Mouse (Mus musculus) heart, embryonic 16.5 days (tissue): ENCODE data around the gene Clasp2. TPM values are rescaled to one million over a fixed set of nuclear protein-coding genes. Genes with fewer than 3 reads are reported as not detected.

ENCODE experiments used
- ATAC-seq: fragments of 200-750 bp; cut with Nextera tagmentation; replicated peaks from 2 replicates; pipeline ENCODE4 v1.8.0; 2017; ENCODE audit warnings: moderate number of reproducible peaks; ENCODE audit not compliant: insufficient read depth, low FRiP score; ENCODE audit errors: extremely low read depth
- H3K27ac ChIP-seq: fragments of 300-500 bp; sonication (generic); 2 replicates; pipeline ENCODE4 v1.5.1; 2014; ENCODE audit warnings: mild to moderate bottlenecking, low read length, control low read depth, moderate library complexity
- H3K27me3 ChIP-seq: fragments of 300-500 bp; sonication (generic); 2 replicates; pipeline ENCODE4 v1.6.1; 2014; ENCODE audit warnings: low read length, mixed read lengths; ENCODE audit not compliant: control insufficient read depth, insufficient read depth
- H3K36me3 ChIP-seq: fragments of 300-500 bp; sonication (generic); 2 replicates; pipeline ENCODE4 v1.6.1; 2014; ENCODE audit not compliant: control insufficient read depth, insufficient read depth
- H3K4me1 ChIP-seq: fragments of 300-500 bp; sonication (generic); 2 replicates; pipeline ENCODE4 v1.6.1; 2014; ENCODE audit warnings: low read length, mixed read lengths; ENCODE audit not compliant: control insufficient read depth, insufficient read depth
- H3K4me2 ChIP-seq: fragments of 300-500 bp; sonication (generic); 2 replicates; pipeline ENCODE4 v1.6.1; 2014; ENCODE audit warnings: low read depth, mild to moderate bottlenecking, control low read depth, low read length
- H3K4me3 ChIP-seq: fragments of 300-500 bp; sonication (generic); 2 replicates; pipeline ENCODE4 v1.5.1; 2014; ENCODE audit warnings: mild to moderate bottlenecking, control low read depth, low read length
- H3K9ac ChIP-seq: fragments of 300-500 bp; sonication (generic); 2 replicates; pipeline ENCODE4 v1.6.1; 2014; ENCODE audit warnings: low read length, control low read depth
- H3K9me3 ChIP-seq: fragments of 300-500 bp; sonication (generic); replicated peaks from 2 replicates; pipeline ENCODE4 v1.6.1; 2016; ENCODE audit warnings: low read length; ENCODE audit not compliant: control insufficient read depth
- WGBS: fragments of 180-500 bp; shearing (Covaris S2); extraction: QIAGEN DNeasy Blood & Tissue Kit; methylation state at CpG from one replicate; pipeline ENCODE4 v1.1.7; 2014; 5-methylcytosine and 5-hydroxymethylcytosine counted together
- polyA plus RNA-seq: library from polyadenylated mRNA; unstranded; fragments of >200 nt; fragmentation: Nextera tagmentation; extraction: Ambion mirVana; gene quantifications from 2 replicates; pipeline ENCODE4 v1.2.1, GENCODE M21; 2015

Clasp2 gene
- 21.0 and 23.2 TPM in 2 replicates for polyA plus RNA-seq

GRCm38 (mm10) chr9:113741108-113741636 is at the start of gene Clasp2:
Gene Clasp2 (plus strand): TSS chr9:113741473.
- Histone ChIP-seq H3K27ac (peak within 1 kb of the TSS; percentile 88), H3K36me3 (no peaks in the 10 kb centered on the region), H3K9ac (peak within 1 kb of the TSS; percentile 93), H3K4me2 (peak within 1 kb of the TSS; percentile 100), H3K4me1 (peaks cover 10% of the 10 kb centered on the region), H3K27me3 (no peaks in the 10 kb centered on the region), H3K4me3 (peak within 1 kb of the TSS; percentile 96), H3K9me3 (no peaks in the 10 kb centered on the region)
- peak; percentile 90 for ATAC-seq
- WGBS: under 1% methylated on average over 51 of the region's 63 CpGs

GRCm38 (mm10) chr9:113701441-113702160 is 39.7 kb upstream of the Clasp2 start:
- H3K9me3 ChIP-seq: no peaks in the 10 kb centered on the region
- no peak overlapping the region for H3K4me3 ChIP-seq
- no peak overlapping the region for H3K27ac ChIP-seq
- H3K27me3 ChIP-seq: no peaks in the 10 kb centered on the region
- peaks cover 22% of the 10 kb centered on the region for H3K4me1 ChIP-seq
- ATAC-seq: no peak
- H3K36me3 ChIP-seq: peaks cover 12% of the 10 kb centered on the region; the same call in 1 of the 2 replicates
- no peak overlapping the region for H3K4me2 ChIP-seq
- 74% methylated on average over 5 of the region's 5 CpGs for WGBS
- no peak overlapping the region for H3K9ac ChIP-seq

- peak overlapping the region; percentile 80 for H3K4me2 ChIP-seq
- H3K4me1 ChIP-seq: peaks cover 24% of the 10 kb centered on the region
- H3K4me3 ChIP-seq: peak overlapping the region; percentile 90
- ATAC-seq: no peak
- no peaks in the 10 kb centered on the region for H3K36me3 ChIP-seq
- no peaks in the 10 kb centered on the region for H3K27me3 ChIP-seq
- no peaks in the 10 kb centered on the region for H3K9me3 ChIP-seq
- 45% methylated on average over 2 of the region's 2 CpGs for WGBS
- no peak overlapping the region for H3K27ac ChIP-seq
- peak overlapping the region; percentile 98; the same call in 1 of the 2 replicates for H3K9ac ChIP-seq
Measured at GRCm38 (mm10) chr9:113706108-113706507, 35.2 kb upstream of the Clasp2 start.

GRCm38 (mm10) chr9:113706841-113707240 is 34.4 kb upstream of the Clasp2 start:
- Histone ChIP-seq H3K4me2 (peak overlapping the region; percentile 80), H3K36me3 (no peaks in the 10 kb centered on the region), H3K9ac (peak overlapping the region; percentile 98), H3K27me3 (no peaks in the 10 kb centered on the region), H3K4me3 (peak overlapping the region; percentile 90), H3K27ac (peak overlapping the region; percentile 95; the same call in 1 of the 2 replicates), H3K4me1 (peaks cover 22% of the 10 kb centered on the region), H3K9me3 (no peaks in the 10 kb centered on the region)
- WGBS: 23% methylated on average over 9 of the region's 9 CpGs
- no peak for ATAC-seq

- H3K9me3 ChIP-seq: no peaks in the 10 kb centered on the region
- peaks cover 20% of the 10 kb centered on the region for H3K4me1 ChIP-seq
- H3K9ac ChIP-seq: peak within 1 kb of the TSS; percentile 98
- under 1% methylated on average over 77 of the region's 77 CpGs for WGBS
- H3K27me3 ChIP-seq: no peaks in the 10 kb centered on the region
- H3K4me3 ChIP-seq: peak within 1 kb of the TSS; percentile 90
- H3K36me3 ChIP-seq: no peaks in the 10 kb centered on the region
- H3K27ac ChIP-seq: peak within 1 kb of the TSS; percentile 95
- ATAC-seq: peak; percentile 89
- peak within 1 kb of the TSS; percentile 80 for H3K4me2 ChIP-seq
Measured at GRCm38 (mm10) chr9:113707481-113708360, 33.6 kb upstream of the Clasp2 start, which contains the start of gene Pdcd6ip. Gene Pdcd6ip (minus strand): TSS chr9:113708259.

GRCm38 (mm10) chr9:113708361-113709280 is 32.7 kb upstream of the Clasp2 start:
- H3K27ac ChIP-seq: peak overlapping the region; percentile 95
- whole genome bisulfite sequencing: 54% methylated on average over 19 of the region's 19 CpGs
- ATAC-seq: no peak

GRCm38 (mm10) chr9:113710871-113711270 is 30.4 kb upstream of the Clasp2 start:
- Histone ChIP-seq H3K9ac (no peak overlapping the region), H3K36me3 (no peaks in the 10 kb centered on the region), H3K27me3 (no peaks in the 10 kb centered on the region), H3K9me3 (no peaks in the 10 kb centered on the region), H3K4me3 (no peak overlapping the region), H3K4me2 (no peak overlapping the region), H3K27ac (no peak overlapping the region), H3K4me1 (peaks cover 13% of the 10 kb centered on the region)
- 71% methylated on average over 12 of the region's 12 CpGs for WGBS
- no peak for ATAC-seq

More at GRCm38 (mm10) chr9:113708361-113709280, 32.7 kb upstream of the Clasp2 start:
- Histone ChIP-seq H3K9ac (peak overlapping the region; percentile 98), H3K27me3 (no peaks in the 10 kb centered on the region), H3K4me1 (peaks cover 20% of the 10 kb centered on the region), H3K36me3 (no peaks in the 10 kb centered on the region), H3K4me2 (peak overlapping the region; percentile 80), H3K9me3 (no peaks in the 10 kb centered on the region), H3K4me3 (peak overlapping the region; percentile 90)

- WGBS: 44% methylated on average over 5 of the region's 5 CpGs
- H3K4me3 ChIP-seq: no peak overlapping the region
- H3K4me1 ChIP-seq: no peaks in the 10 kb centered on the region
- H3K36me3 ChIP-seq: no peaks in the 10 kb centered on the region
- H3K27ac ChIP-seq: no peak overlapping the region
- no peak overlapping the region for H3K4me2 ChIP-seq
- ATAC-seq: peak; percentile 45; the same call in 1 of the 2 replicates
- no peaks in the 10 kb centered on the region for H3K27me3 ChIP-seq
- H3K9ac ChIP-seq: no peak overlapping the region
- H3K9me3 ChIP-seq: no peaks in the 10 kb centered on the region
Measured at GRCm38 (mm10) chr9:113719063-113719462, 22.2 kb upstream of the Clasp2 start.
